Mouse (Mus musculus): ENCODE measurements around the gene Fam107b. TPM values are rescaled to one million over a fixed set of nuclear protein-coding genes. Genes with fewer than 3 reads are reported as not detected.

Fam107b gene
- total RNA-seq, 1 experiment: 15.0 TPM

- Histone ChIP-seq H3K9ac (ENCODE audit: insufficient read depth, low read depth, low read length, poor library complexity, severe bottlenecking) (no peak overlapping the region), H3K4me1 (ENCODE audit: control insufficient read depth in 2 of 2, insufficient read depth in 2 of 2, low read length in 2 of 2, poor library complexity in 1 of 2) (no peaks in the 10 kb centered on the region), H3K4me3 (ENCODE audit: insufficient read depth in 1 of 2, low read depth in 1 of 2, low read length in 2 of 2, poor library complexity in 1 of 2, severe bottlenecking in 1 of 2) (no peak overlapping the region), H3K9me3 (ENCODE audit: control insufficient read depth, insufficient read depth, low read depth, low read length) (no peaks in the 10 kb centered on the region), H3K36me3 (ENCODE audit: control insufficient read depth, insufficient read depth, low read length, poor library complexity, severe bottlenecking) (no peaks in the 10 kb centered on the region), H3K27ac (ENCODE audit: insufficient read depth, low read depth, low read length, poor library complexity, severe bottlenecking) (no peak overlapping the region)
- DNase-seq (ENCODE audit: low read depth, low spot score): no peak
- in situ Hi-C loops (cut with MboI; ENCODE audit: low sequenced_read_pairs in 2 of 2, unreplicated experiment in 2 of 2): no loop called here
- TF ChIP-seq CHD2 (IDR thresholded peaks at IDR 0.05; ENCODE audit: low read depth, low read length) (no peak), HCFC1 (IDR thresholded peaks at IDR 0.05; ENCODE audit: borderline replicate concordance, insufficient read depth, low read length) (no peak), ZNF384 (IDR thresholded peaks at IDR 0.05; ENCODE audit: low read depth, low read length) (no peak), MAFK (IDR thresholded peaks at IDR 0.05; ENCODE audit: insufficient read depth, low read depth, low read length) (no peak), ZC3H11A (IDR thresholded peaks at IDR 0.05; ENCODE audit: borderline replicate concordance, low read depth, low read length) (no peak)
These were observed 112.4 kb downstream of the Fam107b start for GRCm38 (mm10) chr2:3682699-3683098.

GRCm38 (mm10) chr2:3683343-3683742, 113.1 kb downstream of the Fam107b start:
- TF ChIP-seq ZC3H11A (IDR thresholded peaks at IDR 0.05; ENCODE audit: borderline replicate concordance, low read depth, low read length): no peak
- Histone ChIP-seq H3K9ac (ENCODE audit: insufficient read depth, low read depth, low read length, poor library complexity, severe bottlenecking) (no peak overlapping the region), H3K9me3 (ENCODE audit: control insufficient read depth, insufficient read depth, low read depth, low read length) (no peaks in the 10 kb centered on the region), H3K36me3 (ENCODE audit: control insufficient read depth, insufficient read depth, low read length, poor library complexity, severe bottlenecking) (no peaks in the 10 kb centered on the region), H3K4me3 (ENCODE audit: insufficient read depth in 1 of 2, low read depth in 1 of 2, low read length in 2 of 2, poor library complexity in 1 of 2, severe bottlenecking in 1 of 2) (no peak overlapping the region), H3K4me1 (ENCODE audit: control insufficient read depth in 2 of 2, insufficient read depth in 2 of 2, low read length in 2 of 2, poor library complexity in 1 of 2) (no peaks in the 10 kb centered on the region), H3K27ac (ENCODE audit: insufficient read depth, low read depth, low read length, poor library complexity, severe bottlenecking) (no peak overlapping the region)
- DNase-seq (ENCODE audit: low read depth, low spot score): no peak
- in situ Hi-C loops (cut with MboI; ENCODE audit: low sequenced_read_pairs in 2 of 2, unreplicated experiment in 2 of 2): no loop called here

- Histone ChIP-seq H3K9ac (ENCODE audit: insufficient read depth, low read depth, low read length, poor library complexity, severe bottlenecking) (no peak overlapping the region), H3K9me3 (ENCODE audit: control insufficient read depth, insufficient read depth, low read depth, low read length) (no peaks in the 10 kb centered on the region), H3K4me3 (ENCODE audit: insufficient read depth in 1 of 2, low read depth in 1 of 2, low read length in 2 of 2, poor library complexity in 1 of 2, severe bottlenecking in 1 of 2) (no peak overlapping the region), H3K36me3 (ENCODE audit: control insufficient read depth, insufficient read depth, low read length, poor library complexity, severe bottlenecking) (no peaks in the 10 kb centered on the region), H3K4me1 (ENCODE audit: control insufficient read depth in 2 of 2, insufficient read depth in 2 of 2, low read length in 2 of 2, poor library complexity in 1 of 2) (no peaks in the 10 kb centered on the region), H3K27ac (ENCODE audit: insufficient read depth, low read depth, low read length, poor library complexity, severe bottlenecking) (no peak overlapping the region)
- DNase-seq (ENCODE audit: low read depth, low spot score): no peak
- TF ChIP-seq HCFC1 (IDR thresholded peaks at IDR 0.05; ENCODE audit: borderline replicate concordance, insufficient read depth, low read length) (no peak), ZC3H11A (IDR thresholded peaks at IDR 0.05; ENCODE audit: borderline replicate concordance, low read depth, low read length) (no peak), ZNF384 (IDR thresholded peaks at IDR 0.05; ENCODE audit: low read depth, low read length) (no peak), MAFK (IDR thresholded peaks at IDR 0.05; ENCODE audit: insufficient read depth, low read depth, low read length) (no peak), CHD2 (IDR thresholded peaks at IDR 0.05; ENCODE audit: low read depth, low read length) (no peak)
- in situ Hi-C loops (cut with MboI; ENCODE audit: low sequenced_read_pairs in 2 of 2, unreplicated experiment in 2 of 2): no loop called here
These were observed 113.5 kb downstream of the Fam107b start for GRCm38 (mm10) chr2:3683751-3684229.

- H3K9me3 ChIP-seq (ENCODE audit: control insufficient read depth, insufficient read depth, low read depth, low read length): no peaks in the 10 kb centered on the region
- in situ Hi-C loops (cut with MboI; ENCODE audit: low sequenced_read_pairs in 2 of 2, unreplicated experiment in 2 of 2): no loop called here
- H3K36me3 ChIP-seq (ENCODE audit: control insufficient read depth, insufficient read depth, low read length, poor library complexity, severe bottlenecking): no peaks in the 10 kb centered on the region
- H3K4me3 ChIP-seq (ENCODE audit: insufficient read depth in 1 of 2, low read depth in 1 of 2, low read length in 2 of 2, poor library complexity in 1 of 2, severe bottlenecking in 1 of 2): no peak overlapping the region
- H3K9ac ChIP-seq (ENCODE audit: insufficient read depth, low read depth, low read length, poor library complexity, severe bottlenecking): no peak overlapping the region
- H3K4me1 ChIP-seq (ENCODE audit: control insufficient read depth in 2 of 2, insufficient read depth in 2 of 2, low read length in 2 of 2, poor library complexity in 1 of 2): no peaks in the 10 kb centered on the region
- TF ChIP-seq CHD2 (IDR thresholded peaks at IDR 0.05; ENCODE audit: low read depth, low read length) (no peak), HCFC1 (IDR thresholded peaks at IDR 0.05; ENCODE audit: borderline replicate concordance, insufficient read depth, low read length) (no peak), MAFK (IDR thresholded peaks at IDR 0.05; ENCODE audit: insufficient read depth, low read depth, low read length) (no peak), ZNF384 (IDR thresholded peaks at IDR 0.05; ENCODE audit: low read depth, low read length) (no peak), ZC3H11A (IDR thresholded peaks at IDR 0.05; ENCODE audit: borderline replicate concordance, low read depth, low read length) (no peak)
- H3K27ac ChIP-seq (ENCODE audit: insufficient read depth, low read depth, low read length, poor library complexity, severe bottlenecking): no peak overlapping the region
- DNase-seq (ENCODE audit: low read depth, low spot score): no peak
These were observed 119.9 kb downstream of the Fam107b start for GRCm38 (mm10) chr2:3690221-3690620.

- Histone ChIP-seq H3K4me1 (ENCODE audit: control insufficient read depth in 2 of 2, insufficient read depth in 2 of 2, low read length in 2 of 2, poor library complexity in 1 of 2) (no peaks in the 10 kb centered on the region), H3K4me3 (ENCODE audit: insufficient read depth in 1 of 2, low read depth in 1 of 2, low read length in 2 of 2, poor library complexity in 1 of 2, severe bottlenecking in 1 of 2) (no peak overlapping the region), H3K27ac (ENCODE audit: insufficient read depth, low read depth, low read length, poor library complexity, severe bottlenecking) (no peak overlapping the region), H3K9me3 (ENCODE audit: control insufficient read depth, insufficient read depth, low read depth, low read length) (no peaks in the 10 kb centered on the region), H3K9ac (ENCODE audit: insufficient read depth, low read depth, low read length, poor library complexity, severe bottlenecking) (no peak overlapping the region), H3K36me3 (ENCODE audit: control insufficient read depth, insufficient read depth, low read length, poor library complexity, severe bottlenecking) (no peaks in the 10 kb centered on the region)
- no peak for TF ChIP-seq ZNF384 (IDR thresholded peaks at IDR 0.05; ENCODE audit: low read depth, low read length)
- no peak for TF ChIP-seq HCFC1 (IDR thresholded peaks at IDR 0.05; ENCODE audit: borderline replicate concordance, insufficient read depth, low read length)
- no peak for TF ChIP-seq CHD2 (IDR thresholded peaks at IDR 0.05; ENCODE audit: low read depth, low read length)
- TF ChIP-seq MAFK (IDR thresholded peaks at IDR 0.05; ENCODE audit: insufficient read depth, low read depth, low read length): no peak
- TF ChIP-seq ZC3H11A (IDR thresholded peaks at IDR 0.05; ENCODE audit: borderline replicate concordance, low read depth, low read length): no peak
- no peak for DNase-seq (ENCODE audit: low read depth, low spot score)
- in situ Hi-C loops (cut with MboI; ENCODE audit: low sequenced_read_pairs in 2 of 2, unreplicated experiment in 2 of 2): no loop called here
These were observed 122.5 kb downstream of the Fam107b start for GRCm38 (mm10) chr2:3692833-3693232.
